Mouse (Mus musculus): ENCODE measurements around the gene Zswim3.
"Not testable (repeated sequence)": the region's sequence is repeated elsewhere in the genome, so short reads cannot be mapped to it uniquely, and the experiment has no call there.

The Zswim3 gene

DNA sequence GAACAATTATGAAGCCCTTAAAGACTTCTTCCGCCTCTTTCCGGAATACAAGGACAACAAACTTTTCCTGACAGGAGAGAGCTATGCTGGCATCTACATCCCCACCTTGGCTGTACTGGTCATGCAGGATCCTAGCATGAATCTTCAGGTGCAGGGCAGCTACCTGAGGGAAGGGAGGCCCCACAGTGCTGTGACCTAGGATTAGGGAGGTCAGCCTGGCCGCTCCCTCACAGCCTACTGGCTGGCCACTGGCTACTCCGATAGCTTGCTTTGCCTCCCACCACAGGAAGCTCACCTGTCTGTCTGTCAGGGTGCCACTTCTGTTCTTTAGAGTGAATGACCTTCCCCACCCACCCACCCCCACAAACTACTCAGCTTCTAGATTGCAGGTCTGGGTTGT is 30.3 kb downstream of the Zswim3 start:
- no peak for DNase-seq (ENCODE audit: extremely low read depth, low read depth, low spot score)

DNA sequence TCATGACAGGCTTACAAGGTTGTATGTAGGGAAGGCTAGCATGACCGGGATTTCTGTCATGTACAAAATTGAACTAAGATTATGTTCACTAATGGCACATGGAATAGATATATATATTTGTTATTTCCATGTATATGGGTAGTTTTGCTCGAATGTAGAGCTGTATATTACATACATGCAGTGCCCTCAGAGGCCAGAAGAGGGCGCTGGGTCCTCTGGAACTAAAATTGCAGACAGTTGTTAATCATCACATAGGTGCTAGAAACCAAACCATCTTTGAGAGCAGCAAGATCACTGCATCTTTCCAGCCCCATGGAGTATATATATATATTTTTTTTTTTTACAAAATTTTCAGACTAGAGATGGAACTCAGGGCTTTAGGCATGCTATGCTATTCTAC is 40.9 kb downstream of the Zswim3 start:
- no peak for DNase-seq (ENCODE audit: extremely low read depth, low read depth, low spot score)

DNA sequence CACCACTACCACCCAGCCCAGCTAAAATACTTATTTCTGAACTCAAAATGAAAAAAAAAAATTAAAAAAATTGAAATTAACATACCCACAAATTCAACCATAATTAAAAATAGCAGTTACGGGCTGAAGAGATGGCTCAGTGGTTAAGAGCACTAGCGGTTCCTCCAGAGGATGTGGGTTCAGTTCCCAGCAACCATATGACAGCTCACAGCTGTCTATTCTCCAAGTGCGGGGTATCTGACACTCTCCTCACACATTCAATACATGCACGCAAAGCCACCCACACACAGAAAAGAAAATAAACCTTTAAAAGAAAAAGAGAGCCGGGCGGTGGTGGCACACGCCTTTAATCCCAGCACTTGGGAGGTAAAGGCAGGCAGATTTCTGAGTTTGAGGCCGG is 45.2 kb downstream of the Zswim3 start:
- DNase-seq (ENCODE audit: extremely low read depth, low read depth, low spot score), result no peak

DNA sequence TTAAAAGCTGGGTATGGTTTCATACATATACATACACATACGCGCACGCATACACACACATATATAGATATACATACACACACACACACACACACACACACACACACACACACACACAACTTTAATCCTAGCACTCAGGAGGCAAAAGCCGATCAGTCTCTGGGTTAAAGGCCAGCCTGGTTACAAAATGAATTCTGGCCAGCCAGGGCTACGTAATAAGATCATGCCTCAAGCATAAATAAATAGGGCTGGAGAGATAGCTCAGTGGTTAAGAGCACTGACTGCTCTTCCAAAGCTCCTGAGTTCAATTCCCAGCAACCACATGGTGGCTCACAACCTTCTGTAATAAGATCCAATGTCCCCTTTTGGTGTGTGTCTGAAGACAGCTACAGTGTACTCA is 50.7 kb downstream of the Zswim3 start:
- not testable (repeated sequence) for DNase-seq (ENCODE audit: extremely low read depth, low read depth, low spot score)

DNA sequence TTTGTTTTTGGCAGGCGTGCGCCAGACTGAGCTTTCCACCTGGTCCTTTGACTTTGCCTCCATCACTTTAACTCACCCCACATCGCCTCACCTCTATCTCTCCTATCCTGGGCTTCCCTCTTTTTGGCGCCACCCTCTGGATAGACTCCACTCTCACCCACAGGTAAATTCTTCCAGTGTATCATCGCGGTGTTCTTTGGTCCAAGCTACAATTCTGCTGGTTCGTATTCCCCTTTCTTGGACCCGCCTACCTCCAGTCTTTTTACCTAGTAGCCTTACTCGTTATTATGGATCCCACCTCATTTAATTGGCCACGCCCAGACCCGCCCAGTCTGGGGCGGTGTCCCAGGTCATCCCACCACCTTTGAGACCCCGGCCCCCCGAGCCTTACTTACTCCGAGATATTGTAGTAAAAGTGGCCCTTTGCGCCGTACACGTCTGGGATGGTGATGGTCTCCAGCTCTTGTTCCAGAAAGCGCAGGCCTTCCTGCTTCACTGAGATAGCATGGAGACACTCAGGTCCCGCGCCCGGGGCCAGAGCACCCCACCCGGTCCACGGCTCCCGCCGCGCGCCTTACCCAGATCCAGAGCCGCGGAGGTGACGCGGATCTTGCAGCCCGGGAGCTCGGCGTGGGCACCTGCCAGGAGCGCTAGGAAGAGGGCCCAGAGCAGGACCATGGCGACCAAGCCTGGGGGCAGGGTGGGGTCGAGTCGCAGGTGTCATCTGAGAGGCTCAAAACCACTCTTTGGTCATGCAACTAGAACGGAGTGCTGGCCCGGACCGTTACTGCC is 51.6 kb downstream of the Zswim3 start:
- no peak for DNase-seq (ENCODE audit: extremely low read depth, low read depth, low spot score)

DNA sequence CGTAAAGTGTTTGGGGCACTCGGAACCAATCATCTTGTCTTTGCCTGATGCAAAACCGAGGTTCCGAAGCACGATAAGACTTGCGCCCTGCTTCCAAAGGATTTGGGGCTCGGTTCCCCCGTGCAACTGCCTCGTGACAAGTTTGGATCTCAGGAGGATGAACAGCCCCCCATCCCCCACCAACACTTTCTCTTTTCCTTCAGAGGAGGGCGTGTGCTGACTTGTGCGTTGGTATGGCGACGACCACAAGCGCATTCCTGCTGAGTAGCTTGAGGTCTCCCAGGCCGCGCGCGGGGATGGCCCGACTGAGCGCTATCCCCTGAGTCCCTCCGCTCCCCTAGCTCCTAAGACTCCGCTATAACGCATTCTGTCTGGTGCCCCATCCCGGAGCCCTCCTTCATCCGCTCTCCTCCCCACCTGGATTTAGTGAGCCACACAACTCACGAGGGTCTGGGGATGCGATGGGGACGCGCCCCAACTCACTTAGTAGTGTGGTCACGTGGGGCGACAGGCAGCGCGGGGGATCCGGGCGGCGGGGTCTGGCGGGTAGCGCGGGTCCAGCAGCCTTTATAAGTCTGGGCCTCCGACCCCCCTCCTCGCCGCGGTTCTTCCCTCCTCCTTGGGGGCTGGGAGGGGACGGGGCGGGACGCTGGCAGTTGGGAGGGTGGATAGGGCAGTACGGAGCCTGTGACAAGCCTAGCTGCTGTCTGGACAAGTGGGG is 52.4 kb downstream of the Zswim3 start, which contains the start of gene Pltp:
Gene Pltp, minus strand, starts transcription at position 611 of the 721 bp plus-strand sequence.
- no peak for DNase-seq (ENCODE audit: extremely low read depth, low read depth, low spot score)

DNA sequence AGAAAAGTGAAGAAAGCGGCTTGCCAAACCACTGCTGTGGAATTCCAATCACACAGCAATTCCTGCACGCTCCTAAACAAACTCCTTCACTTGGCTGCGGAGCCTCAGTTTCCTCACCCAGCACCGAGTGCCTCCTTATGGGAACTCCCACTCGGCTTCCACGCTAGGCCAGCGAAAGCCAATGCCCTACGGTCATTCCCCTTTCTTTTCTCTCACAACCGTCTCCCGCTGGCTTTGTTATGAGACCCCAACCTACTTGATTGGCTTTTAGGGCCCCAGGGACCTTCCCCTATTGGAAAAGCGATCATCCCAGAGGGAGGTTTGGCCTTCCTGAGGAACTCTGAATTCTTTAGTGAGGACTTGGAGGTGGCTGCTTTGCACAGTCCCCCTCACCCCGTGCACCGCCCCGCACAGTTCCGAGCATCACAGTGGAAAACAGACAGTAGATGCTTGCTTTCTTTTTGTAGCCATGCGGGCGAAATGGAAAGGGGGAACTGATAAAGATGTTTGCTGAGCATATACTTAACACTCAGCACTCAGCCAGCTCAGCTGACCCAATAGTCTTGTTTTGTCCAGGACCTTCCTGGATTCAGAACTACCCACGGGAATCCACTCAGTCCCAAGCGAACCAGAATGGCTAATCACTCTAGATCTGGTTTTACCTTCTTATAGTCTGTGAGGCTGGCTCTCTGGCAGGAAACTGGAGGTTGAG is 53.1 kb downstream of the Zswim3 start:
- DNase-seq (ENCODE audit: extremely low read depth, low read depth, low spot score), result no peak

DNA sequence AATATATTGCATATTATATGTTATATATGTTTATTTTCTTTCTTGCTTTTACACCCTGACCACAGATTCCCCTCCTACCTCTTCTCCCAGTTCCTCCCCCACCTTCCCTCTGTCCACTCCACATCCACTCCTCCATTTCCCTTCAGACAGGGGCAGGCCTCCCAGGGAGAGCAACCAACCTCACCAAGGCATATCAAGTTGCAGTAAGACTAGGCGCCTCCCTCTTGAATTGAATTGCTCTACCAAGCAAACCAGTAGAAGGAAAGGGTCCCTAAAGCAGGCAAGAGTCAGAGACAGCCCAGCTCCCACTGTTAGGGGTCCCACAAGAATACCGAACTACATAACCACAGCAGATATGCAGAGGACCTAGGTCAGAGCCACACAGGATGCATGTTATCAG is 54.3 kb downstream of the Zswim3 start:
- DNase-seq (ENCODE audit: extremely low read depth, low read depth, low spot score), result no peak

DNA sequence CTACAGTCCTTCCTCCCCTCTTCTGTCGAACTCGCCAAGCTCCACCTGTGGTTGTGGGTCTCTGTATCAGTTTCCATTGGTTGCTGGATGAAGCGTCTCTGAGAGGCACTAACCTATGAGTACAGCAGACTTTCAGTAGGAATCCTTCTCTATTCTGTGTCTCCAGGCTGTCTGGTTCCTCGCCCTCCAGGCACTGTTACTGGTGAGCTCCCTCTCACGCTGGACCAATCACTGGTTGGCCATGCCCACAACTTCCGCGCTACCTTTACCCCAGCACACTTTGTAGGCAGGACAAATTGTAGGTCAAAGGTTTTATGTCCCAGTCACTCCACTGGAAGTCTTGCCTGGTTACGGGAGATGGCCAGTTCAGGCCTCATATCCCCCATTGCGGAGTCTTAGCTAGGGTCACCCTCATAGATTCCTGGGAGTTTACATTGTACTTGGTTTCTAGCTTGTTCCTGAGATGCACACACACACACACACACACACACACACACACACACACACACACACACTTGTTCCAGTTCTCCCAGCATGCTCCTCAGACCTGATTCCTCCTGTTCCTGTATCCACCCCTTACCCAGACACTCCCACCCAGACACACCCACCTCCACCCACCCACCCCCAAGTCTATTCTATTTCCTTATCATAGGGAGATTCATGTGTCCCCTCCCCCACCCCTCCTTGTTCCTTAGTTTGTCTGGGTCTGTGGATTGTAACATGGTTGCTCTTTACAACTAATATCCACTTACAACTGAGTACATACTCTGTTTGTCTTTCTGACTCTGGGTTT is 54.9 kb downstream of the Zswim3 start:
- no peak for DNase-seq (ENCODE audit: extremely low read depth, low read depth, low spot score)

DNA sequence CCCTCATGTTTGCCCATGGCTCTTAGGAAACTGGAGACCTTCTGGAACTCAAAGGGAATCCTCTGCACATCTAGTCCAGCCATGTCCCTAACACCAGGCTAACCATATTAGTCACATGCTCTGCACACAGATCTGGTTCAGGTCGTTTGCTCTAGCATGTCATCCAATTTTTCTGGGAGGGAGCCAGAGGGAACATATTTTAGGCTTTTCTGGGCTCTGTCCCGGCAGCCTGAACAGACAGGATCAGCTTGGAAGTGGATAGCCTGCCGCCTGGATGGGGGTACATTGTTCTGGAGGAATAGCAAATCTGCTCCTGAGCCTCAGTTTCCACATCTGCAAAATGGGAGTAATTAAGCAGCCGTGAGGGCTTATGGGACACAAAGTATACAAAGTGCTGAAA is 56.2 kb downstream of the Zswim3 start:
- DNase-seq (ENCODE audit: extremely low read depth, low read depth, low spot score), result no peak

DNA sequence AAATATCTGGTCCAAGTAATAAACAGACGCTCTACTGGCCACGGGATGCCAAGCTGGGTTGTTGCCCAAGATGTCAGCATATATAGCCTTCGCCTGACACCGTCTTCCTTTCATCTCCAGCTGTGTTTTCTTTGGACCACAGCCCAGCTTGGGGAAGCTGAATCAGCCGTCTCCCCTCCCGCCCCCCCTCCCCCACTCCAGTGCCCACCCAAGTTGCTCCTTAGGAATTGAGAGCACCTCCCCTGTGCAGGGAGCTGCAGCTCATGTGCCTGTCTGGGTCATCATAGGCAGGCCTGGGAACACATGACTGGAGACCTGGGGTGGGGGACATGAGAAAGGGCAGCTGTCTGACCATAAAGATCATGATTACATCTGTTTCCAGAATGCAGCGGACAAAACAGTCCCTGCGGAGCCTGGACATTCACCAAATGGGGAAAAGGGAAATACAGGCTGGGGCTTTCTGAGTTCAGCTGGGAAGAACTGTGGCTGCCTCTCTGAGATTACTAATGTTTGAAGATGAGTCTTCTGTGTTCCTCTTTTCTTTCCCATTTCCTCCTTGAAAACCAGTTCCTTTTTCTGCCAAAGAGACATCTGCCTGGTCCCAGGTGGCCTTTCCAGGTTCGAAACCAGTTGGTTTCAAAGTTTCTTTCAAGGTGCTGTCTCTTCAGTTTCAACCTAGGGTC is 57.4 kb downstream of the Zswim3 start:
- DNase-seq (ENCODE audit: extremely low read depth, low read depth, low spot score), result no peak

DNA sequence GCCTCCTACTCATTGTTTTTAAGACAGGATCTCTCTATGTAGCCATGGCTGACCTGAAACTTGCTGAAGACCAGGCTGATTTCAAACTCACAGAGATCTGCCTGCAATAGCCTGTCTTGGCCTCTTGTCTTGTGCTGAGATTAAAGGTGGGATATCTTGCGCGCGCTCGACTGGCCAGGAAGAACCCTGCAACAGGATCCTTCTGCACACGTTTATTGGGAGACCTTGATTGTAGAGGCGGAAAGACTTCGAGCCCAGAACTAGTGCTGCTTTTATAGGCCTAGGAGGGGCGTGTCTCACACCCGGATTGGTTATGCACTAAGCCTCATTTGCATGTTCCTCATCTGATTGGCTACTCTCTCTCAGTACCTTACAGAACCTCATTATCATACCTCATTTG is 58.5 kb downstream of the Zswim3 start:
- DNase-seq (ENCODE audit: extremely low read depth, low read depth, low spot score), result not testable (repeated sequence)

DNA sequence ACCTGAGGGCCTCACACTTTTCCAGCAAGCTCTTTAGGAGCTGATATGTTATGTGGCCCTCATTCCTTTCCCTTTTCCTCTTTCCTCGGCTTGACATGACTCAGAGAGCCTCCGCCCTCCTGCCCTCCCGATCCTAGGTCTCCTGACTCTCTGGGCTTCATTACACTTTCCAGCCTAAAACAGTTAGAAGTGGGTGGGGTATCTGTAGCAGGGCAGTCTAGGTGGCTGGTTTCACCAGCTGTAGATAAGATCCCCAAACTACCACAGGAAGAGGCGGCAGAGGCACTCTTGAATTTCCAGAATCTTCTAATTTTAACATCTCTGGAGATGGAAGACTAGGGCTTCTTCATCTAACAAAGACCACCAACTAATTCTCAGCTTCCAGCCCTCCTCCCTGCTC is 59.7 kb downstream of the Zswim3 start:
- DNase-seq (ENCODE audit: extremely low read depth, low read depth, low spot score), result no peak

DNA sequence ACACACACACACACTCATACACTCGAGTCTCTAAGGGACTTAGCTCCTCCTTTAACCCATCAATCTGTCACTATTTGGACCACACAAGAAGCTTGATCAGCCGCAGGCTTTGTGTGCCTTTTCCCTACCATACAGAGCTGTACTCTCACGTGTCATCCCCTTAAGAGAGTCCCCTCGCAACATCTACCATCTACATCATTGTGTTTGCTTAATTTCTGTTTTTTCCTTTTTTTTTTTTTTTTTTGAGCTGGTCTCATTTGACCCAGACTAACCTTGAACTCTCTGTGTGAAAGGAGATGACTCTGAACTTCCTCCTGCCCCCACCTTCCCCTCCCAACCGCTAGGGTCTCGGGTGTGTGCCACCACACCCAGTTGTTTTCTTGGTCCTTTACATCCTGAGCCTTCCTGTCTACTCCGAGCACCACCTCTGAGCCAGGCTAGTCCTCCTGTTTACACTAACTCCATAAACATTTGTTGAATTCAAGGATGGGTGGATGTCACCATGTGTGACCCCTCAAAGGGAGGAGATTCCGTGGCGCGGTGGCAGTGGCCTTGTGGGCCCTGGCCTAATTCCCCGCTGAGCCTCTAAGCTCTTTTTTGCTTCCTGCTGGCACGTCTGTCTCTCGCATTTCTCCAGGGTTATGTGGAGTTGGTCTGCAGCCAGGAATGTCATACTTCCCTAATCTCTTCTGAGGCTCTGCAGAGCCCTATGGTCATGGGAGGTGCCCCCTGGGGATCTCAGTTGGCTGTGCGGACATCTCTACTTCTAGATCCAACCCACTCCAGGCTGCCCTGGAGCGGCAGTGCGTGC is 62.0 kb downstream of the Zswim3 start:
- no peak for DNase-seq (ENCODE audit: extremely low read depth, low read depth, low spot score)

DNA sequence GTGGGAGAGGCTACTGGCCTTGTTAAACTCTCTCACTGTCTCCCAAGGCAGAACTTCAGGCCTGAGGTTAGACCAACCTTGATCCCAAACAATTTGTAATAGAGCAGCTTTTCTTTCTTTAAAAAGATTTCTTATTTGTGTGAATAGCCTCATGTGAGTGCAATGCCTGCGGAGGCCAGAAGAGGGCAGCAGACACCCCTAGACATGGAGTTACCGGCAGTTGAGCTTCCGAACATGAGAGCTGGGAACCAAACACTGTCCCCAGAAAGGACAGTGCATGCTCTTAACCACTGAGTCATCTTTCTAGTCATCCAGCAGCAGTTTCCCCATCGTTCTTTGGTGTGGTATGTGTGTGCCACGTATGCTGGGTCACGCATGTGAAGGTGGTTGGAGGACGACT is 62.7 kb downstream of the Zswim3 start:
- no peak for DNase-seq (ENCODE audit: extremely low read depth, low read depth, low spot score)

DNA sequence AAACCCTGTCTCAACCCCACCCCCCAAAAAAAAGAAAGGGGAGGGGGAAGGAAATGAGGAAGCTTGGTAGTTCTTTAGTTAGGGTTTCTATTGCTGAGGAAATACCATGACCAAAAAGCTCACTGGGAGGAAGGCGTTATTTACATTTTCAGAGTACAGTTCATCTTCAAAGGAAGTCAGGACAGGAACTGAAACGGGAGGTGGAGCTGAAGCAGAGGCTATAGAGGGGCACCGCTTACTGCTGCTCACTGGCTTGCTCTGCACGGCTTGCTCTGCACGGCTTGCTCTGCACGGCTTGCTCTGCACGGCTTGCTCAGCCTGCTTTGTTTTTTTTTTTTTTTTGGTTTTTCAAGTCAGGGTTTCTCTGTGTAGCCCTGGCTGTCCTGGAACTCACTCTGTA is 63.6 kb downstream of the Zswim3 start:
- DNase-seq (ENCODE audit: extremely low read depth, low read depth, low spot score), result no peak
